Mouse (Mus musculus): ENCODE data around the gene St7.
"Not testable (repeated sequence)": the region's sequence is repeated elsewhere in the genome, so short reads cannot be mapped to it uniquely, and the experiment has no call there.

The St7 gene

DNA sequence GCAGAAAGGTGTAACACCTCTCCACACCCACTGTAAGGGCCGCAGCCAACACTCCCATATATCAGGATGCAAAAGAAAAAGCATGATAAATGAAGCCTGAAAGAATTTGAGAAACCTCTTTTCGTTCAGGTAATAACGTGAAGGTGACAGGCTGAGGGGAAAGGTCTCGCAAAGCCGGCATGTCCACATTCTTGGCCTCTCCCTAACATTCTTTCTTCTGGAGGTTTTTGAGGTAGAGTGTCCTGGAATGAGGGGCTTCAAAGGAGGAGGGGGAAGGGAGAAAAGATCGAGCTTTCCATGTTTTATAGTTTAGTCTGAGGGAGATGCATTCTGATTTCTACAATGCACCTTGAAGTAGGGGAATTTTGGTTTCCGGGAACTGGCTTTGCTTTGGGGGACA, at the start of gene St7:
Gene St7 (plus strand): TSS at position 287 of the 400 bp plus-strand sequence.
- no peak for DNase-seq (ENCODE audit: low spot score in 2 of 2)

DNA sequence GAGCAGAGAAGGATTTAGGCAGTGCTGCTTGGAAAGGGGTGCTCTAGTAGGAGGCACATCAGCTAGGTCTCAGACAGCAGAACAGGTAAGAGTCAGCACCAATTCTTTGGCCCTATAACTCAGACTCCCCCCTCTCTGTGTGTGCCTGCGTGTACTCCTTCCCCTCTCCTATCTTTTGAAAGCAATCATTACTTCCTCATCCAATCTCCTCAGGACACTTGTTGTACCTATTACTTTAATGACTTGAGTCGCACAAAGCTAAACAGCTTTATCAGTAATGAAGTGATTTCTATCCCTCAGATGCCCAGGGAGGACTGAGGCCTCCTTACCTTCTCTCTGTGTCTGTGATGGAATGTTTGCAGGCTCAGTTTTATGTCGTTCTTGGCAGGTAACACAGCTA, 46.6 kb upstream of the St7 start:
- DNase-seq (ENCODE audit: low spot score in 2 of 2): no peak

DNA sequence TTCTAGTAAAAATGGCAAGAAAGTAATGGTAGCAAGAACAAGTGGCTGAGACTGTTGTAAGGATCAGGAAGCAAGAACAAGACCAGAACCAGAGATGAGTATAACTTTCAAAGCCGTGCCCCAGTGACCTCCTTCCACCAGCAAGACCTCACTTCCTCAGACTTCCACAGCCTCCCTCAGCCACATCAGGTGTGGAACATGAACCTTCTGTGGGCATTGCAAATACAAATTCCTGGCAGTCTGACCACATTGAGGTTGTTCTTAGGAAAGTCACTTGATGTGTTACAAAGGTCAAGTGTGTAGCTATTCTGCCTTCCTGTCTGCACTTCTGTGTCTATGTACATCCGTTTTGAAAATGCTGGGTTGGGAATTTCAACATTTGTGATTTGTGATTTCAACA, 40.6 kb upstream of the St7 start:
- DNase-seq (ENCODE audit: low spot score in 2 of 2): no peak

DNA sequence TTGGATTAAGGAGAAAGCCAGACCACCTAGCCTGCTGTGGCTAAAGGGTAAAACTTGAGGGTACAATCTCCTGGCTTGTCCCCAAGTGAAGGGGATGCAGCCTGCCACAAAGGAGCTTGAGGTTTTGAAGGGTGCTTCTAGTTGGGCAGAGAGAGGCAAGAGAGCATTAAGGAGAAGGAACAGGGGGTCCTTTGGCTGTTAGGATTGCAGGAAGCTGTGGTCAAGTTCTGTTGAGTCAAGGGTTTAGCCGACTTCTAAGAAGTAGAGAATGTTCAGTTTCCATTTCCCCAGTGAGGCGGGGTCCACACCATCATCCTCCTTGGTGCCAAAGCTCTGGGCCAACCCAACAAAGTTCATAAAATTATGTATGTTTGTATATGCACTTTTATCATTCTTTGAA, 37.7 kb upstream of the St7 start:
- DNase-seq (ENCODE audit: low spot score in 2 of 2): no peak

DNA sequence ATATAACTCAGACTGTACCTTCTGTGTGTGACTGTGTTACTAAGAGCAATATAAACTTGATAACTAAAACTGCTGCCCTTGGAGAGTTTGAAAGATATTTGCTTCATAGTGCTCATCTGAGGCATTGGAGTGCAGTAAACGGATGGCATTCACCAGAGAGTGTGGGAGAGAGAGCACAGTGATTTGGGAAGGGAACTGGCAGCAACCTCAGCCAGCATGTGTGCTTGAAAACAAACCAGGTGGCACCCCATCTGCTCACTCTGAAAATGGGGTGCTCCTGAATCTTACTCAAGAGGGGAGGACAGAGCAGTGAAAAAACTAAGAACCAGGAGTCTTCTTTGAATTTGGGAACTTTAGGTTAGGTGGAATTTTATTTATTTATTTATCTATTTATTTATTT, 35.4 kb upstream of the St7 start:
- no peak for DNase-seq (ENCODE audit: low spot score in 2 of 2)

DNA sequence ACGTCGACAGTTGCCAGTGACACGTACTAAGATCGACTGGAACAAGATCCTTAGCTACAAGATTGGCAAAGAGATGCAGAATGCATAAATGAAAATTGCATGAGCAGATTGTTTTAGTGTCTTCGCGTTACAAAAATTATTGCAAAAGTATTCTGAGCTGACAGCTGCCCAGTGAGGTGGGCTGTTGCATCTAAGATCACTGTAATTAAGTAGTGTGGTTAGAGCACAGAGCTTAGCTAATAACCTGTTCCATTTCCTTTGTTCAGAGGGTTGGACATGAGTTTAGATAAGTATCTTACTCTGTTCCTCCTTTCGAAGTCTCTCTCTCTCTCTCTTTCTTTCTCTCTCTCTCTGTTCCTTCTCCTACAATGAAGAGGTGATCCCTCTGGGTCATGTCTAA, 27.4 kb upstream of the St7 start:
- no peak for DNase-seq (ENCODE audit: low spot score in 2 of 2)

DNA sequence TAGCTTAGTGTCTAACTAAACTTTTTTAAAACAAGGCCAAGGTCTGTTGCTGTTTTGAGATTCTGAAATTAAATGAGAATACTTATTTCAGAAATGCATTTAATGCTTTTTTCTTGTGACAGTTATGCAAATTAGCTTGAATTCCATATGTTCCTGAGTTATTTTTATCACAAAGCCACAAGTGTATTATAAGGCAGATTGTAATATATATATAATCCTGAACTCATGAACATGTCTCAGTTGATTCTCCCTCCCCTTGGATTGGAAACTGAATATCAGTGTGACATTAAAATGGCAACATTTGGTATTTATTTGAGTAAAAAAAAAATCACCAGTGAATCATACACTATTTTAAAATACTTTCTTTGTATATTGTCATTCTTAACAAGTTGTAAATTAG, 26.7 kb upstream of the St7 start:
- no peak for DNase-seq (ENCODE audit: low spot score in 2 of 2)

DNA sequence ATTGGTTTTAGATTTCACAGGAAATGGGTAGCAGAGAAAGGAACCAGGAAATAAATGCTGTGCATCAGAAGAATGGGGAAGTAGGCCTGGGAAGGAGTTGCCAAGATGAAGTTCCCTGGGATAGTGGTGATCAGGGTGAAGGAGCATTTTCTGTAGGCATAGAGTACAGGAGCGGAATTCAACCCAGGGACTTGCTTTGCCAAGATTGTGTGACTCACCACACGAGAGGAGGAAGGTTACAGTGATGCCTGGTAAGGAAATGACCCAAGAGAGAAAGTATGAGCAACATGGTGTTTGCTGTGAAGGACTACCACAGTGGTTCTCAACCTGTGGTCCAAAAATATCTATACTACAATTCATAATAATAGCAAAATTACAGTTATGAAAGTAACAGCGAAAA, 24.9 kb upstream of the St7 start:
- DNase-seq (ENCODE audit: low spot score in 2 of 2): no peak

DNA sequence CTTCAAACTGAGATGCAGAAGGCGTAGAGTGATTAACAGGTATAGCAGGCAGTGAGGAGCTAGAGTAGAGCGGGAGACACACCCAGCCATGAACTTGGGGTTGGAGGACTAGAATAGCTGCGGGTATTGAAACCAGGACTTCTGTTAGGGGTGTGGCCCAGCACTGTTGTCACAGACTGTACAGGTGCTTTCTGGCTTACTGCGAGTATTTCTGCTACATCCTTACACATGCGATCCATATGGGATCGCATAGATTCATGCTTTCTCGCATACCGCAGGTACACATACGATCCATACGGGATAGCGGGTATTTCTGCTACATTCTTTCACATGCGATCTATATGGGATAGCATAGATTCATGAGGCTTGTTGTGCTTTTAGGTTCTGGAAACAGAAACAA, 24.4 kb upstream of the St7 start:
- no peak for DNase-seq (ENCODE audit: low spot score in 2 of 2)

DNA sequence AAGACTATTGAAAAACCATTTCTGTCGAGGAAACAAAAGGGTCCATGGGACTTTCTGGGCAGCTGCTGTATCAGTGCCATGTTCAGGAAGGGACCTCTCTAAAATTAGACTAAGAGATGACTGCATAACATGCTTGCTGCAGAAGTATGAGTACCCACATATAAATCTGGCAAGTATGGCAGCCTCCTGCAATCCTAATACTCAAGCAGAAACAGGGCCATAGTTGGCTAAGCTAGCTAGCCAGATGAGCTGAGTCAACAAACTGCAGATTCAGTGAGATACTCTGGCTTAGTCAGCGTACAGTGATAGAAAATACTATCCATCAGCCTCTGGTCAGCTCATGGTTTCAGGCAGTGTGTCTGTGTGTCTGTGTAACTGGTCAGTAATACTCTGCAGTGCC, 22.9 kb upstream of the St7 start:
- no peak for DNase-seq (ENCODE audit: low spot score in 2 of 2)

DNA sequence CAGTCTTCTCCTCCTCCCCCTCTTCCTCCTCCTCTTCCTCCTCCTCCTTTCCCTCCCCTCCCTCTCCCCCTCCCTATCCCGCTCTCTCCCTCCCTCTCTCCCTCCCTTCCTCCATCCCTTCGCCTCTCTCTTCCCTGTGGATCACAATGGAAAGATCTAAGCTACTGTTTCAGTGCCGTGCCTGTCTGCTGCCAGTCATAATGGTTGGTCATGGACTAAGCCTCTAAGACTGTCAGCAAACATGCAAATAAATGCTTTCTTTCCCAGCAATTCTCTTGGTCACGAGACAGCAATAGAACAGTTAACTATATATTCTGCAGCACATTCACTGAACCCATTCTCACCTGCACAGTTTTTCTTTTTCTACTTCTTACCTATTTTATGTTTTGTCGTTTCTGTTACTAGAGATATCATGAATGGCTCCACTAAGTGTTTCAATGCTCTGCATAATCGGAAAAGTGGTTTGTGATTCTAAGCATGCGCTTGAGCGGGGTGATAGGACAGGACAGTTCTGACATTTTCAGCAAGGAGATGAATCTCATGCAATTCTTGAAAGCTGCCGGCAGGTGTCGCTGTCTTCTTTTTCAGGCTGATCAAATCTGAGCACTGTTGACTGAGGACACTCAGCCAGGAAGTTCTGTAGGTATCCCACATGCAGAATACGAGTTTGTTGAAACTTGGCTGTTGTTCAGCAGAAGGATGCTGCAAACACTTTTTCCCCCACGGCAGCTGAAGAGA, 17.5 kb upstream of the St7 start:
- DNase-seq (ENCODE audit: low spot score in 2 of 2): peak; percentile 35 to 55

DNA sequence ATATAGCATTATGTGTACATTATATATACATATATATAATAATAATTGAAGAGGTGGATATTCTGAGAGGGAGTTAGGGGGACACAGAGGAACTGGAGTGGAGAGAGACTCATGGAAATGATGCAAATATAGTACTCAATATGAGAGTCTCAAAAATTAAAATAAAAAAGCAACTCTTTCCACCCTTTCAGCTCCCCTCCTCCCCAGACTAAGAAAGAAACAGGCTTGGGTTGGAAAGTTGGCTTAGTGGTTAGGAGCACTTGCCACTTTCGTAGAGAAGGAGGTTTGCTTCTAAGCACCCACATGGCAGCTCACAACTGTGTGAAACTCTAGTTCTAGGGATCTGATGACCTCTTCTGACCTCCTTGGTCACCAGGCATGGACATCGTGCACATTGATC, 15.7 kb upstream of the St7 start:
- no peak for DNase-seq (ENCODE audit: low spot score in 2 of 2)

DNA sequence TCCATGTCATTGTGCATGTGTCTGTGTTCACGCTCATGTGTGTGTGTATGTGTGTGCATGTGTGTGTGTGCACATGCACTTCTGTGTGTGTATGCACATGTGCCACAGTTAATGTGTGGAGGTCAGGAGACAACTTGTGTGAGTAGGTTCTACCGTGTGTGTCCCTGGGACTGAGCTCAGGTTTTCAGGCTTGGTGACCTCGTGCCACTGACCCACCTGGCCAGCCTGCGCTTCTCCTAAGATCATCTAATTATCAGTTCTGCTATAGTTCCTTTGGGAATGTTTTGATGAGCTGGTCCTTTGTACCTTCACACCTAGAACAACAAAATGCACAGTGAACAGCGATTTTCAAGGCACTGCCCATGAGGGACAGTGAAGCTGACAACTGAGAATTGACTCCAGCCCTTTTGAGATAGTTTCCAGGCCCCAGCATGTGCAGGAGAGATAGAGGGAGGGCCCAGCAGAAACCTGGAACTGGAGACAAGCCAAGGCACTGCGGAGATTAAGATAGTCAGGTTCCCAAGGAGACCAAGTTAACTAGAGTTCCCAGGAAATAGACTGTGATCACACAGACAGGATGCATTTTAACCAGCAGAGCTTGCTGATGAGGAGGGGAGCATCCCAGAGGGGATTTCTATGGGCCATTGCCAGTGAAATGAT, 12.3 kb upstream of the St7 start:
- DNase-seq (ENCODE audit: low spot score in 2 of 2): no peak

DNA sequence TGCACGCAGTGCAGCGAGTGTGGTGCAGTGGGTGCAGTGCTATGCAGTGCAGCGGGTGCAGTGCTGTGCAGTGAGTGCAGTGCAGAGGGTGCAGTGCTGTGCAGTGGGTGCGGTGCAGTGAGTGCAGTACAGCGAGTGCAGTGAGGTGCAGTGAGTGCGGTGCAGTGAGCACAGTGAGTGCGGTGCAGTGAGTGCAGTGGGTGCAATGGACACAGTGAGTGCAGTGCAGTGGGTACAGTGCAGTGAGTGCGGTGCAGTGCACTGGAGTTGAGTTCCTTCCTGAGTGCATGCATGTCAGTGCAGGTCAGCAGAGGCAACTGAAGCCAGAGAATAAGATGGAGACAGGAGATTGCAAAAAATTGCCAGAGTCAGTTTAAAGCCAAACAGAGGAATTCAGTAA, 10.9 kb upstream of the St7 start:
- DNase-seq (ENCODE audit: low spot score in 2 of 2): no peak

DNA sequence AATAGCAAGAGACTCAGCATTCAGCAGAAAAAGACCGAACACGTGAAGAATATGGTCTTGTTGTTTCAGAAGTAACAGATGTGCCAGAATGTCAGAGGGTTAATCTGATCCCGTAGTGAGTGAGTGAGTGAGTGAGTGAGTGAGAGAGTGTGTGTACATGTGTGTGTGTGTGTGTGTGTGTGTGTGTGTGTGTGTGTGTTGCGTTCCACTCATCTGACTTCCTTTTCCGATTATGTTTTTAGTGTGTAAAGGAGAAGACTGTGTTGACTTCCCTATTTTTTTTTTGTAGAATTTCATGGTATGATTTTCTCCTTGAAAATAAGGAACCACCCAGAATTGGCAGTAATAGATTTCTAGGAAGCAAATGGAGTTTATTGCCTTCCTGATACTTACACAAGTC, 4.1 kb upstream of the St7 start:
- DNase-seq (ENCODE audit: low spot score in 2 of 2): no peak

DNA sequence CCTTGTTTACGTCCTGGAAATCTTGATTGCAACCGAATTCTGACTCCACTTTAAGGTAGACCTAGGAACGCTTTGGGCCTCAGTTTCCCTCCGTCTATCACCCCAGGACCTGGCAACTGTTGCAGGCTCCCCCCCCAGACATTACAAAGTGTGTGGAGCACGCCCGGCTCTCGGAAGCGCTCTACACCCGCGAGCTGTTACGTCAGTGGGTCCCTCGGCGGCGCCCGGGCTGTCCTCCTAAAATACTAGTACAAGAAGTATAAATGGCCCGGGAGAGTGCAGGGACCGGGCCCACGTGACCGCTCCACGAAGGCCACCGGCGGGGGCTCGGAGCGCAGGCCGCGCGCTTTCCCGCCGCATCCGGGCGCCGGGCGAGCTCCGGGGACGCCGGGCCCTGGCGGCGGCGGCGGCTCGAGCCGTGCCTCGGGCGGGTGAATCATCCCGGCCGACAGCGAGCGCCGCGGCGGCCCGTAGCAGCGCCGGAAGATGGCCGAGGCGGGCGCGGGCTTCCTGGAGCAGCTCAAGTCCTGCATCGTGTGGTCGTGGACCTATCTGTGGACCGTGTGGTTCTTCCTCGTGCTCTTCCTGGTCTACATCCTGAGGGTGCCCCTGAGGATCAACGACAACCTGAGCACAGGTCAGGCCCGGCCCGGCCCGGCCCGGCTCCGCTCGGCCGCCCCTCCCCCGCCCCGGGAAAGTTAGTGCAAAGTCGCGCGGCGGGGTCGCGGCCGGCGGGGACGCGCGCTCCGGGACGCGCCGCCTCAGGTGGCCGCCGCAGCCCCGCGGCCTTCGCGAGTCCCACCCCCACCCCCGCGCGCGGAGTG, 1.2 kb downstream of the St7 start:
- peak; percentile 33 to 43 for DNase-seq (ENCODE audit: low spot score in 2 of 2)

DNA sequence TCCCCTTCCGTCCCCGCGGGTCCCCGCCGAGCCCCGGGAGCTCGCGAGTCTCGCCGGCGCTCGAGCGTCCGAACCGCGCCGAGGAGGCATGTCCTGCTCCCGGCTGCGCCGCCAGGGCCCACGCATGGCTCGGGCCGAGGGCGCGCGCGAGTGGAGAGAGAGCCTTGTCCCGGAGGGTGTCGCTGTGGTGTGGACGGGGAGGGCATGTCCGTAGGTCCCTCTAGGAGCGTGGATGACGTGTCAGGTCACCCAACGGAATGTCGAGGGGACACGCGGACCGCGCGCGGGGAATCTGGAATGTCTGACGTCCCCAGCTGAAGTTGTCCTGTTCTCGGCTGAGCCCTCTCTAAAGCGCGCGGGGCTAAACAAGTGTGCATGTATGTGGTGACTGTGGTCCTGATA, 1.8 kb downstream of the St7 start:
- DNase-seq (ENCODE audit: low spot score in 2 of 2): peak; percentile 46 to 56

DNA sequence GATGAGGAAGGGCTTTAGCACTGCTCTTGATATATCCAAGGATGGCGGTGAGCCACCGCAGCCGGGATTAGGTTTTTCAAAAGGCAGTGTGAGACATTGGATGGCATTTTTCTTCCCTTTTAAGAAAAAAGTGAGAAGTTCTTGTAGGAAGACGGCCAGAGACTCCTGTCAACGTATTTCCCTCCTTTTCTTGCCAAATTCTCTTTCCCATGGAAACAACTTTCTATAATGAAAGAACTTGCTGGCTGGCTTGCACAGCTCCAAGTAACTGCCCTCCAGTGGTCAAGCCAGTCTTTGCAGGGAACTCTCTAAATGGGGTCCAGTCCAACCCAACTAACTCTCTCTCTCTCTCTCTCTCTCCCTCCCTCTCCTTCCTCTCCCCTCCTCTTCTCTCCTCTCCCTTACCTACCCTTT, 3.6 kb downstream of the St7 start:
- peak; percentile 4 to 14 for DNase-seq (ENCODE audit: low spot score in 2 of 2)

DNA sequence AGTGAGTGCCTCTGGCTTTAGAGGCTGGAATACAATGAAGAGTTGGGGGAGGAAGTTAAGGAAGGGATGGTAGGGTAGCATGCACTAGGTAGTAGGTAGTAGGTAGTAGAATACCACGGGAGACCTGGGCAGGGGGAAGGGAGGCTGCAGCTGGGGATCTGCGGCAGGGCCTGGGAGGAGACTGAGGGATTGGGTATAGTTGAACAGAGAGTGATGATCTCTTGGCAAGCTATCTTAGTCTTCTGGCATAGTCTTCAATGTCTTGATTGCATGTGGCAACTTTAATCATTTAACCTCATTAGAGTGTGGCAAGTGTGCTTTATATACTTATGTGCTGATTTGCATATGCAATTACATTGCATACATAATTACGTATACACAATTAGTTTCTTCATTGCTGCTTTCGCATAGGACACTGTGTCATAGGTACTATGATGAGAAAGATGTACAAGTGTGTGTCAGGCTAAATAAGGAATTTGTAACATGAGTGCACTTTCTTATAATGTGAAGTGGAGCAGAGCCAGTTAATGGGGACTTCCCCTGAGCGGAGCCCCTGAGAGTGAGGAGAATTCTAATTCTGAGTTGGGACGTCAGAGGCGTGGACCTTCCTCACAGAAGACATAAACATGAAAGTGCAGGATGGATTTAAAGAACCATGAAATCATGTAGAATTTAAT, 8.3 kb downstream of the St7 start:
- no peak for DNase-seq (ENCODE audit: low spot score in 2 of 2)

DNA sequence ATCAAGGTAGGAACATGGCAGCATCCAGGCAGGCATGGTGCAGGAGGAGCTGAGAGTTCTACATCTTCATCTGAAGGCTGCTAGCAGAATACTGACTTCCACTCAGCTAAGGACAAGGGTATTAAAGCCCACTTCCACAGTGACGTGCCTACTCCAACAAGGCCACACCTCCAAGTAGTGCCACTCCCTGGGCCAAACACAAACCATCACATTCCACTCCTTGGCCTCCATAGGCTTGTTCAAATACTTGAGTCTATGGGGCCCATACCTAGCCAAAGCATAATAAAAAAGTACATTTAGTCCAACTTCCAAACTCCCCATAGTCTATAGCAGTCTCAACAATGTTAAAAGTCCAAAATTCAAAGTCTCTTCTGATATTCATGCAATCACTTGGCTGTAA, 11.3 kb downstream of the St7 start:
- not testable (repeated sequence) for DNase-seq (ENCODE audit: low spot score in 2 of 2)

DNA sequence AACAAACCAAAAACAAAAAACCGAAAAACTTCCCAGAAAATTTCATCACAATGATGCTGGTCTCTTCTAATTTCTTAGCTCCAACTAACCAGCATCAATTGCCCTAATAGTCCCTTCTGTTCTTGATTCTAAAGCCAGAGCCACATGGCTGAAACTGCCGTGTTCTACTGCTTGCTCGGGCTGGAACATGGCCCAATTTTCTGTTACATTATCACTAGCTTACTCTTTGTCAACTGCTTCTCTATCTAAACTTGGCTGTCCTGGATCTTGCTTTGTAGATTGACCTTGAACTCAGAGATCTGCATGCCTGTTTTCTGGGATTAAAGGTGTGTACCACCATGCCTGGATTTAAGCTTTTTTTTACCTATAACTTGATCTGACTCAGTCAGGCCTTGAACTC, 13.2 kb downstream of the St7 start:
- DNase-seq (ENCODE audit: low spot score in 2 of 2): no peak

DNA sequence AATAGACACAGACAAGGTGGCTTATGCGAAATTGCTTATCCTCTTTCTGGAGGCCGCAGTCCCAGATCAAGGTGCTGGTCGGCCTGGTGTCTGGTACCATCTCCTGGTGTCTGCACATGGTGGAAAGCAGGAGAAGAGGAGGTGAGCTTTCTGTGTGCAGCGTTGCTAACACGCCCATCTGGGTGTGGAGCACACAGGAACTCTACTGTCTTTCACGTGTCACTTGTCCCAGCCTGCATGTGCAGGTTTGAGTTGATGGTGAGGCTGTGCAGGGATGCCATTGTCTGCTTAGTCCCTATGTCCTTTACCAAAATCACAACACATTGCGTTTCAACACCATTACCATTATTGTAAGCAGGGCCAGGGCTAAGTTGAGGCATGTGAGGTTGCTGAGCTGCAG, 26.2 kb downstream of the St7 start:
- no peak for DNase-seq (ENCODE audit: low spot score in 2 of 2)

Measured in natural killer cell, adult 2 months (primary cell).